Mouse (Mus musculus) brain, embryonic 14.5 days (tissue): ENCODE measurements around the gene Gucy2e.

Source experiments
- CTCF ChIP-seq: fragments of 200-500 bp; IDR thresholded peaks from 2 replicates; pipeline ENCODE4 v1.5.1; 2012; ENCODE audit warnings: inconsistent platforms, mild to moderate bottlenecking, moderate library complexity, borderline replicate concordance; ENCODE audit not compliant: insufficient read depth, insufficient read length; ENCODE audit errors: extremely low read depth
- POLR2A ChIP-seq: fragments of 200-500 bp; IDR thresholded peaks from 2 replicates; pipeline ENCODE4 v1.6.1; 2012; ENCODE audit warnings: mild to moderate bottlenecking, inconsistent platforms, borderline replicate concordance; ENCODE audit not compliant: poor library complexity, insufficient read depth, insufficient read length, severe bottlenecking; ENCODE audit errors: extremely low read depth

DNA sequence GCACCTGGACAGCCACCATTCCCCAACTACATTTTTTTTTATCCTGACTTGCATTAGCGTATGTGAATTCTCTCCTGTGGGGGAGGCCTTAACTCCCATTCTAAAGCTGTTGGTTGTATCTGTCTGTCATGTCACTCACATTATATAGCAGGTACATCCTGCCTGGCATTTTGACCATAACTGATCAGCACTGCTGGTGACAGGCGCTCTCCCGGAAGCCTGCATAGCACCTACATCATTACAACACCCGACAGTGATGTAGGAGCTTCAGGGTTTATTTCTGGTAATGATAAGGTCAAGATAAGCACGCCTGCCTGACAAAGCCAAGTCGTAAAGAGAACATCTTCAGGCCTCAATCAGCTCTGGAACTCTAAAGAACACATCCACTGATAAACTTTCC, 36.6 kb downstream of the Gucy2e start:
- no peak for TF ChIP-seq CTCF
- TF ChIP-seq POLR2A: no peak
